26 mouse cellular contexts compared by ENCODE assay signal in genomic region chr6:146005935-146006564, GRCm38 (mm10).
A peak's percentile ranks its signal among the peaks of the same experiment; 100 is the strongest.
DNase-seq lines count a peak whose midpoint lies in the region; ATAC-seq lines count a peak whose summit lies in the region.
"Had no signal": no experiment of that assay in that cellular context is flagged by ENCODE, and none has a peak within 500 bp of the region (broad histone marks: within the 10 kb centered on the region; RNA-seq: fewer than 3 reads in every experiment).

No protein-coding gene starts in this region.

- no peaks in the 10 kb centered on the region for H3K27me3 ChIP-seq in limb, embryonic 13.5 days
- H3K27me3 ChIP-seq in limb, embryonic 10.5 days (ENCODE audit: low read depth, poor library complexity, severe bottlenecking), result no peaks in the 10 kb centered on the region
- H3K27me3 ChIP-seq in splenic B cell, adult 2 months (ENCODE audit: control insufficient read depth, insufficient read depth, low read length, poor library complexity, severe bottlenecking), result no peaks in the 10 kb centered on the region
- H3K27me3 ChIP-seq: embryonic facial prominence, embryonic 15.5 days; forebrain, embryonic 15.5 days; Patski had no signal

- no peaks in the 10 kb centered on the region for H3K9me3 ChIP-seq in limb, embryonic 13.5 days
- no peaks in the 10 kb centered on the region for H3K9me3 ChIP-seq in limb, embryonic 10.5 days (replicated peaks)
- H3K9me3 ChIP-seq: embryonic facial prominence, embryonic 15.5 days; forebrain, embryonic 15.5 days; limb, embryonic 12.5 days; liver, embryonic 12.5 days had no signal

- no peaks in the 10 kb centered on the region for H3K36me3 ChIP-seq in limb, embryonic 13.5 days
- no peaks in the 10 kb centered on the region for H3K36me3 ChIP-seq in limb, embryonic 10.5 days
- no peaks in the 10 kb centered on the region for H3K36me3 ChIP-seq in splenic B cell, adult 2 months (ENCODE audit: control insufficient read depth, insufficient read depth, low read length, poor library complexity, severe bottlenecking)
- H3K36me3 ChIP-seq: embryonic facial prominence, embryonic 15.5 days; forebrain, embryonic 15.5 days; limb, embryonic 12.5 days; liver, embryonic 12.5 days had no signal

- peak; percentile 29; the same call in 1 of the 2 replicates for ATAC-seq in limb, embryonic 13.5 days (ENCODE audit: low FRiP score, low read depth)
- peak; percentile 54 for ATAC-seq in CD4-positive, CD25-positive, alpha-beta regulatory T cell, adult 4 months
- ATAC-seq in activated CD4-positive, CD25-positive, alpha-beta regulatory T cell, adult 4 months, result no peak
- ATAC-seq: forebrain, embryonic 15.5 days; liver, embryonic 12.5 days; Patski had no signal

- 67% methylated on average over 3 of the region's 3 CpGs for WGBS in limb, embryonic 13.5 days
- WGBS in limb, embryonic 10.5 days, result 76% methylated on average over 3 of the region's 3 CpGs

- H3K9ac ChIP-seq in limb, embryonic 13.5 days, result no peak overlapping the region
- H3K9ac ChIP-seq: embryonic facial prominence, embryonic 15.5 days; forebrain, embryonic 15.5 days; hindbrain, embryonic 14.5 days; limb, embryonic 12.5 days; liver, embryonic 12.5 days had no signal

- peaks cover 33% of the 10 kb centered on the region for H3K4me1 ChIP-seq in limb, embryonic 13.5 days
- H3K4me1 ChIP-seq in limb, embryonic 10.5 days, result 0 out of 2 replicates have a peak, but pooled peaks cover 17% of the 10 kb centered on the region
- H3K4me1 ChIP-seq: liver, embryonic 12.5 days had no signal

- H3K4me2 ChIP-seq in limb, embryonic 13.5 days (replicated peaks), result no peak overlapping the region
- H3K4me2 ChIP-seq: embryonic facial prominence, embryonic 15.5 days; forebrain, embryonic 15.5 days; hindbrain, embryonic 14.5 days; limb, embryonic 12.5 days; liver, embryonic 12.5 days had no signal

- no peak overlapping the region for H3K27ac ChIP-seq in limb, embryonic 13.5 days
- no peak overlapping the region for H3K27ac ChIP-seq in limb, embryonic 10.5 days
- H3K27ac ChIP-seq: embryonic facial prominence, embryonic 15.5 days; forebrain, embryonic 15.5 days; hindbrain, embryonic 14.5 days; limb, embryonic 12.5 days; liver, embryonic 12.5 days; stomach, postnatal 0 days had no signal

- no peak overlapping the region for H3K4me3 ChIP-seq in limb, embryonic 13.5 days
- no peak overlapping the region for H3K4me3 ChIP-seq in limb, embryonic 10.5 days
- H3K4me3 ChIP-seq: embryonic facial prominence, embryonic 15.5 days; forebrain, embryonic 15.5 days; limb, embryonic 12.5 days; liver, embryonic 12.5 days had no signal

- no peak for DNase-seq in limb, embryonic 10.5 days (ENCODE audit: low spot score)
- peak; percentile 25 for DNase-seq in adipocyte (ENCODE audit: low spot score)
- peak; percentile 30 for DNase-seq in splenic B cell, adult 2 months (ENCODE audit: low read depth, low spot score)
- no peak for DNase-seq in layer of hippocampus, adult 11-12 months (ENCODE audit: low spot score)
- DNase-seq: adrenal gland, postnatal 10 days; cerebellum, adult 8-10 months; cerebellum, postnatal 36 days; embryo, embryonic 11 days; gastrocnemius, postnatal 14 days; heart, postnatal 36 days; kidney, adult 2 months; kidney, postnatal 10 days; layer of hippocampus, postnatal 36 days; lung, adult 18-20 months; lung, postnatal 10 days; midbrain, embryonic 14.5 days had no signal

Comparison
In these comparisons a context has a peak if more than half of its experiments do, and no peak if none do; other contexts are left out.
1. DNase-seq: peak in adipocyte (single experiment) and splenic B cell, adult 2 months (single experiment); none in limb, embryonic 10.5 days (single experiment) and layer of hippocampus, adult 11-12 months (single experiment).